ENCODE assay signal across 16 mouse cellular contexts in the genomic region with DNA sequence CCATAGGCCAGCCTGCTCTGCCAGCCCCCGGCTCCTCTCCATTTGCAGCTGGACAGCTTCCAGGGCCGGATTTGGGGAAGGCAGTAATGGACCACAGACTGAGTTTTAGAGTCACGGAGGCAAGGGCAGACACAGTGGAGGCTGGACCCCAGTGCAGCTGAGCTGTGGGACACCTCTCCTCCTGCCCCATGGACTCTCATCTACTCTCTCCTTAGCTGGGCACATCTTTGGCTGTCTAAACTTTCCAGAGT.
DNase-seq lines count a peak whose midpoint lies in the region; ATAC-seq and TF ChIP-seq lines count a peak whose summit lies in the region.
"Had no signal": no experiment of that assay in that cellular context is flagged by ENCODE, and none has a peak within 500 bp of the region (broad histone marks: within the 10 kb centered on the region; RNA-seq: fewer than 3 reads in every experiment).

No protein-coding gene starts in this region.

- peak overlapping the region; percentile 47; the same call in 1 of the 2 replicates for H3K27ac ChIP-seq in left cerebral cortex, adult 2 months
- peak overlapping the region; percentile 95 for H3K27ac ChIP-seq in forebrain, embryonic 13.5 days
- H3K27ac ChIP-seq in hindbrain, embryonic 16.5 days (ENCODE audit: low read depth, low read length): peak overlapping the region; percentile 63
- H3K27ac ChIP-seq in neural tube, embryonic 13.5 days (replicated peaks): peak overlapping the region; percentile 86
- H3K27ac ChIP-seq: liver, embryonic 13.5 days had no signal

- peak overlapping the region; percentile 46 for H3K9ac ChIP-seq in forebrain, embryonic 13.5 days
- H3K9ac ChIP-seq in hindbrain, embryonic 16.5 days (ENCODE audit: low read depth, low read length): no peak overlapping the region
- H3K9ac ChIP-seq in neural tube, embryonic 13.5 days: no peak overlapping the region
- H3K9ac ChIP-seq: liver, embryonic 13.5 days had no signal

- WGBS in forebrain, embryonic 13.5 days: 11% methylated on average over 3 of the region's 3 CpGs
- WGBS in hindbrain, embryonic 16.5 days: 24% methylated on average over 3 of the region's 3 CpGs
- 26% methylated on average over 3 of the region's 3 CpGs for whole genome bisulfite sequencing in neural tube, embryonic 13.5 days

- H3K27me3 ChIP-seq in forebrain, embryonic 13.5 days: no peaks in the 10 kb centered on the region
- no peaks in the 10 kb centered on the region for H3K27me3 ChIP-seq in hindbrain, embryonic 16.5 days (replicated peaks; ENCODE audit: control insufficient read depth, insufficient read depth, low read length)
- H3K27me3 ChIP-seq in neural tube, embryonic 13.5 days: no peaks in the 10 kb centered on the region

- H3K4me2 ChIP-seq in forebrain, embryonic 13.5 days: peak overlapping the region; percentile 0; the same call in 1 of the 2 replicates
- H3K4me2 ChIP-seq in hindbrain, embryonic 16.5 days (ENCODE audit: low read length): no peak overlapping the region
- no peak overlapping the region for H3K4me2 ChIP-seq in neural tube, embryonic 13.5 days
- H3K4me2 ChIP-seq: liver, embryonic 13.5 days had no signal

- no peak for ATAC-seq in forebrain, embryonic 13.5 days
- no peak for ATAC-seq in hindbrain, embryonic 16.5 days
- ATAC-seq in neural tube, embryonic 13.5 days (ENCODE audit: low read depth): no peak

- no peaks in the 10 kb centered on the region for H3K36me3 ChIP-seq in forebrain, embryonic 13.5 days (ENCODE audit: poor library complexity, severe bottlenecking)
- no peaks in the 10 kb centered on the region for H3K36me3 ChIP-seq in hindbrain, embryonic 16.5 days (ENCODE audit: control insufficient read depth, insufficient read depth, low read length)
- no peaks in the 10 kb centered on the region for H3K36me3 ChIP-seq in neural tube, embryonic 13.5 days
- H3K36me3 ChIP-seq: liver, embryonic 13.5 days had no signal

- H3K4me3 ChIP-seq in left cerebral cortex, adult 2 months: no peak overlapping the region
- H3K4me3 ChIP-seq in forebrain, embryonic 13.5 days: no peak overlapping the region
- H3K4me3 ChIP-seq in hindbrain, embryonic 16.5 days (ENCODE audit: low read length): no peak overlapping the region
- H3K4me3 ChIP-seq in neural tube, embryonic 13.5 days: no peak overlapping the region
- H3K4me3 ChIP-seq: erythroblast, embryonic 14.5 days; liver, embryonic 13.5 days had no signal

- DNase-seq in left cerebral cortex, adult 2 months (ENCODE audit: extremely low spot score in 1 of 2, low spot score in 2 of 2): no peak
- DNase-seq in left cerebral cortex, postnatal 36 days (ENCODE audit: low spot score in 2 of 2): no peak
- no peak for DNase-seq in heart, adult 11 months
- no peak for DNase-seq in heart, postnatal 14 days
- no peak for DNase-seq in frontal cortex, postnatal 10 days (ENCODE audit: low spot score in 2 of 2)
- DNase-seq: B cell, adult 2 months; cerebellum, adult 11-12 months; gastrocnemius, postnatal 10 days; kidney, postnatal 36 days; liver, embryonic 13.5 days; lung, postnatal 14 days; thymus, adult 2 months had no signal

- H3K4me1 ChIP-seq in forebrain, embryonic 13.5 days: peaks cover 75% of the 10 kb centered on the region
- peaks cover 22% of the 10 kb centered on the region for H3K4me1 ChIP-seq in hindbrain, embryonic 16.5 days (ENCODE audit: control insufficient read depth, insufficient read depth, low read depth, low read length)
- H3K4me1 ChIP-seq in neural tube, embryonic 13.5 days (replicated peaks): peaks cover 68% of the 10 kb centered on the region
- H3K4me1 ChIP-seq: liver, embryonic 13.5 days had no signal

- intact Hi-C loops in left cerebral cortex, adult 2 months (cut with DNase I): loop anchor here (2.0 to 5.0 kb wide), 3 partner anchors 45 to 64 kb away; a partner anchor contains a TSS
- intact Hi-C loops in left cerebral cortex, postnatal 36 days (cut with DNase I): loop anchor here (5.0 kb wide), 1 partner anchor 60 kb away; no protein-coding TSS in a partner anchor
- intact Hi-C loops in heart, postnatal 14 days (cut with DNase I): no loop called here

- H3K9me3 ChIP-seq in forebrain, embryonic 13.5 days (replicated peaks): no peaks in the 10 kb centered on the region
- H3K9me3 ChIP-seq in hindbrain, embryonic 16.5 days (ENCODE audit: control insufficient read depth, low read length): no peaks in the 10 kb centered on the region
- H3K9me3 ChIP-seq in neural tube, embryonic 13.5 days: no peaks in the 10 kb centered on the region
- H3K9me3 ChIP-seq: liver, embryonic 13.5 days had no signal

- TF ChIP-seq CTCF in left cerebral cortex, adult 2 months (IDR thresholded peaks at IDR 0.05): no peak
